Mouse (Mus musculus) ES-E14 (cell line): ENCODE data around the gene Cdkl1. TPM values are rescaled to one million over a fixed set of nuclear protein-coding genes. Genes with fewer than 3 reads are reported as not detected.

Source experiments
- DNase-seq: peaks from one replicate; pipeline ENCODE4 v3.0.0-alpha.2; 2013; ENCODE audit warnings: low read depth, low spot score
- H3K27ac ChIP-seq: 2 replicates; pipeline ENCODE4 v1.5.1; 2012; ENCODE audit warnings: low read depth, mild to moderate bottlenecking, low read length, moderate library complexity, mixed read lengths; ENCODE audit not compliant: poor library complexity, insufficient read depth, severe bottlenecking
- H3K36me3 ChIP-seq: 2 replicates; pipeline ENCODE4 v1.6.1; 2012; ENCODE audit warnings: mild to moderate bottlenecking, low read length, moderate library complexity, mixed read lengths; ENCODE audit not compliant: control insufficient read depth, poor library complexity, insufficient read depth, severe bottlenecking
- H3K4me1 ChIP-seq, 2 experiments: fragments of 150-350 bp in 1 of 2; sonication (generic) in 1 of 2; 2 replicates each; pipeline ENCODE4 v1.6.1; 2012; ENCODE audit warnings: low read length in 2 of 2, mild to moderate bottlenecking in 1 of 2, mixed read lengths in 1 of 2; ENCODE audit not compliant: control insufficient read depth in 2 of 2, insufficient read depth in 2 of 2, poor library complexity in 1 of 2
- H3K4me3 ChIP-seq, 2 experiments: fragments of 150-350 bp in 1 of 2; sonication (generic) in 1 of 2; 2 replicates each; pipeline ENCODE4 v1.5.1; 2012; ENCODE audit warnings: low read length in 2 of 2, low read depth in 1 of 2, mild to moderate bottlenecking in 1 of 2, mixed read lengths in 1 of 2; ENCODE audit not compliant: insufficient read depth in 1 of 2, poor library complexity in 1 of 2, severe bottlenecking in 1 of 2
- H3K9ac ChIP-seq: 2 replicates; pipeline ENCODE4 v1.6.1; 2012; ENCODE audit warnings: low read depth, mild to moderate bottlenecking, low read length, mixed read lengths; ENCODE audit not compliant: poor library complexity, insufficient read depth, severe bottlenecking
- H3K9me3 ChIP-seq: fragments of 150-350 bp; sonication (generic); 2 replicates; pipeline ENCODE4 v1.6.1; 2012; ENCODE audit warnings: low read depth, mild to moderate bottlenecking, low read length; ENCODE audit not compliant: control insufficient read depth, insufficient read depth
- CHD2 ChIP-seq: IDR thresholded peaks from 2 replicates; pipeline ENCODE4 v1.6.1; 2014; ENCODE audit warnings: mild to moderate bottlenecking, low read depth, low read length, inconsistent platforms
- HCFC1 ChIP-seq: IDR thresholded peaks from 2 replicates; pipeline ENCODE4 v1.6.1; 2012; ENCODE audit warnings: low read length, inconsistent platforms, borderline replicate concordance; ENCODE audit not compliant: insufficient read depth
- MAFK ChIP-seq: IDR thresholded peaks from 2 replicates; pipeline ENCODE4 v1.6.1; 2014; ENCODE audit warnings: mild to moderate bottlenecking, low read depth, low read length, inconsistent platforms; ENCODE audit not compliant: insufficient read depth
- ZC3H11A ChIP-seq: IDR thresholded peaks from 2 replicates; pipeline ENCODE4 v1.6.1; 2012; ENCODE audit warnings: low read depth, mild to moderate bottlenecking, inconsistent platforms, low read length, borderline replicate concordance
- ZNF384 ChIP-seq: IDR thresholded peaks from 2 replicates; pipeline ENCODE4 v1.6.1; 2012; ENCODE audit warnings: low read depth, low read length, inconsistent platforms
- in situ Hi-C, 2 experiments: fragments of 600-800 bp; cut with MboI; formaldehyde crosslinking; loops; one replicate each; pipeline ENCODE4 v1.15.1; 2025; ENCODE audit warnings: low sequenced_read_pairs in 2 of 2, inconsistent platforms in 1 of 2; ENCODE audit not compliant: unreplicated experiment in 2 of 2
- total RNA-seq: library from RNA; depleted of rRNA; stranded (reverse); fragments of 300-350 nt; gene quantifications from 2 replicates; pipeline ENCODE4 v1.2.3, GENCODE M21; 2012

The Cdkl1 gene
- total RNA-seq, 1 experiment, result 3.0 TPM

DNA sequence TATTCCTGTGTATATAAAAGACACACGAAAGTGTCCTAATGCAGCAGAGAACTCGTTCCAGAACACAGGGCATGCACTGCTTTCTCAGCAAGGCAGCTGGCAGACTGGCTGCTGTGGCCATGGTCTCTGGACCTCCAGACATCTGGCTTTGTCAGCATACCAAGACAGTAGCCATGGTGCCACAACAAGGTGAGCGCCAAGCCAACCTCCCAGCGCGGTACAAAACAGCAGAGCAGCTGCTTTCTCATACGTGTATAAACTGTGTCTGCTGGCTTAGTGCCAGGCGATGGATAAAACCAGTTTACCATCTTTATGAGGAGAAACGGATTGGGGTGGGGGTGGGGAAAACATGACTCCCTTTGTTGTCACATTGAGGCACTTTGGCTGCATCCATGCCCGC is 25.5 kb downstream of the Cdkl1 start:
- no peaks in the 10 kb centered on the region for H3K4me1 ChIP-seq
- no peaks in the 10 kb centered on the region for H3K36me3 ChIP-seq
- H3K9me3 ChIP-seq, result no peaks in the 10 kb centered on the region
- TF ChIP-seq MAFK, result no peak
- TF ChIP-seq HCFC1, result no peak
- TF ChIP-seq ZC3H11A, result no peak
- TF ChIP-seq ZNF384, result no peak
- H3K4me3 ChIP-seq, result no peak overlapping the region
- in situ Hi-C loops, result no loop called here
- DNase-seq, result no peak
- no peak overlapping the region for H3K27ac ChIP-seq
- no peak overlapping the region for H3K9ac ChIP-seq

DNA sequence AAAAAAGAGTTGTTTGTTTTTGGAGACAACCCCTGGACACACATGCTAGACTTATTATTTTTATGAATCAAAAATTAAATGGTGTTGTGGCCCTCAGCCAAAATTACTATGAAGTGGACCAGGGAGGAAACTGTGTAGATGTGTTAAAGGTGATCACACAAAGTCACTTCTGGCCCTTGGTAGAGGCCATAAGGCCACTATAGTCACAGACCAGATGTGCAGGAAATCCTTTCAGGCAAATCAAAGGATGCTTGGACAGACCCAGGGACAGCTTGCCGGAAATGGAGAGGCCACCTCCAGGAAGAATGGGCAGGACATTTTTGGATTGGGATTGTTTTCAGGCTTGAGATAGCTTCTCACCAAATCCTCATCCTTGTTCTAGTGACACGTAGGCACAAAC is 29.5 kb downstream of the Cdkl1 start:
- in situ Hi-C loops, result no loop called here
- H3K27ac ChIP-seq, result no peak overlapping the region

GRCm38 (mm10) chr12:69760743-69761406 is 30.2 kb downstream of the Cdkl1 start:
- no peak overlapping the region for H3K4me3 ChIP-seq
- no peaks in the 10 kb centered on the region for H3K9me3 ChIP-seq
- in situ Hi-C loops, result no loop called here
- no peaks in the 10 kb centered on the region for H3K36me3 ChIP-seq
- H3K9ac ChIP-seq, result no peak overlapping the region
- DNase-seq, result no peak
- H3K4me1 ChIP-seq, result peaks cover 3 to 4% of the 10 kb centered on the region in 2 experiments; a peak in 3 of 4 replicates
- no peak overlapping the region for H3K27ac ChIP-seq
- no peak for TF ChIP-seq CHD2
- TF ChIP-seq ZNF384, result no peak
- TF ChIP-seq MAFK, result no peak
- no peak for TF ChIP-seq ZC3H11A
- TF ChIP-seq HCFC1, result no peak

More for the DNA sequence above, 29.5 kb downstream of the Cdkl1 start:
- Histone ChIP-seq H3K36me3 (no peaks in the 10 kb centered on the region), H3K9me3 (no peaks in the 10 kb centered on the region), H3K9ac (no peak overlapping the region), H3K4me3 (no peak overlapping the region), H3K4me1 (peaks cover 3 to 4% of the 10 kb centered on the region in 2 experiments; a peak in 3 of 4 replicates)
- DNase-seq, result no peak
- no peak for TF ChIP-seq ZC3H11A
- no peak for TF ChIP-seq ZNF384
- no peak for TF ChIP-seq HCFC1
- no peak for TF ChIP-seq MAFK
- TF ChIP-seq CHD2, result no peak

DNA sequence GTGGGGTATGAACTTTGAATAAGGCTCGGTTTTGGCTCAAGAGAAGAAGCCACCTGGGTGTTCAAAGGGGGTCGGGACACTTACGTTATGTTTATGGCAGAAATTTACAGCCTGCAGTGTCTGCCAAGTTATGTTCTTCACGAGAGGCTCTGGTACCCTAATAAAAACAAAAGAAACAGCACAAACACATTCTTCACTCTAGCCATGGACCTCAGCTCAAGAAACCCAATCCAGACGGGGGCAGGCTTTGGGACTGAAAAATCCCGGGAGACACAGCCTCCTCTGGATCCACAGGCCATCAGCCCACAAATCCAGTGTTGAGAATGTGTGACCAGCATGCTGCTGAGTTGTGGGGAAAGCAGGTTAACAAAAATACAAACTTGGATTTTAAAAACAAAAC is 31.1 kb downstream of the Cdkl1 start:
- Histone ChIP-seq H3K4me3 (no peak overlapping the region), H3K36me3 (no peaks in the 10 kb centered on the region), H3K27ac (no peak overlapping the region), H3K9ac (no peak overlapping the region), H3K4me1 (peaks cover 3 to 4% of the 10 kb centered on the region in 2 experiments; a peak in 3 of 4 replicates), H3K9me3 (no peaks in the 10 kb centered on the region)
- DNase-seq, result no peak
- in situ Hi-C loops, result no loop called here
- TF ChIP-seq CHD2 (no peak), ZC3H11A (no peak), HCFC1 (no peak), MAFK (no peak), ZNF384 (no peak)
